Mouse (Mus musculus): ENCODE measurements around the gene Msi2. TPM values are rescaled to one million over a fixed set of nuclear protein-coding genes. Genes with fewer than 3 reads are reported as not detected.

The Msi2 gene
- total and polyA plus RNA-seq, 2 experiments from 2014 or later: 26.9 to 133 TPM

GRCm38 (mm10) chr11:88676597-88676996 is 41.7 kb downstream of the Msi2 start:
- H3K4me3 ChIP-seq (ENCODE audit: low read depth, low read length): no peak overlapping the region
- ATAC-seq (ENCODE audit: low FRiP score): no peak
- H3K27me3 ChIP-seq (ENCODE audit: insufficient read depth, low read length): no peaks in the 10 kb centered on the region
- H3K9ac ChIP-seq (replicated peaks; ENCODE audit: low read length, poor library complexity, severe bottlenecking): no peak overlapping the region
- DNase-seq (ENCODE audit: low spot score): no peak
- H3K27ac ChIP-seq (ENCODE audit: low read depth, low read length): no peak overlapping the region
- H3K9me3 ChIP-seq (ENCODE audit: low read length): no peaks in the 10 kb centered on the region
- H3K36me3 ChIP-seq (ENCODE audit: insufficient read depth, low read length): peaks cover 3% of the 10 kb centered on the region; the same call in 1 of the 2 replicates
- TF ChIP-seq CTCF (IDR thresholded peaks at IDR 0.05): no peak
- H3K4me1 ChIP-seq (ENCODE audit: insufficient read depth, low read length): peaks cover 7% of the 10 kb centered on the region; the same call in 1 of the 2 replicates
- H3K4me2 ChIP-seq (ENCODE audit: low read depth, low read length, poor library complexity, severe bottlenecking): no peak overlapping the region
- WGBS: 85% methylated on average over 2 of the region's 2 CpGs

- DNase-seq (ENCODE audit: low spot score): peak; percentile 35
Measured at GRCm38 (mm10) chr11:88675526-88676353, 42.6 kb downstream of the Msi2 start.

GRCm38 (mm10) chr11:88674075-88674474 is 44.2 kb downstream of the Msi2 start:
- 94% methylated on average over 9 of the region's 9 CpGs for WGBS
- DNase-seq (ENCODE audit: low spot score) (no peak), ATAC-seq (ENCODE audit: low FRiP score) (no peak)
- no peaks in the 10 kb centered on the region for H3K36me3 ChIP-seq (ENCODE audit: insufficient read depth, low read length)
- H3K27ac ChIP-seq (ENCODE audit: low read depth, low read length): no peak overlapping the region
- peaks cover 7% of the 10 kb centered on the region; the same call in 1 of the 2 replicates for H3K4me1 ChIP-seq (ENCODE audit: insufficient read depth, low read length)
- H3K9ac ChIP-seq (replicated peaks; ENCODE audit: low read length, poor library complexity, severe bottlenecking): no peak overlapping the region
- no peak for TF ChIP-seq CTCF (IDR thresholded peaks at IDR 0.05)
- H3K9me3 ChIP-seq (ENCODE audit: low read length): no peaks in the 10 kb centered on the region
- H3K27me3 ChIP-seq (ENCODE audit: insufficient read depth, low read length): no peaks in the 10 kb centered on the region
- H3K4me2 ChIP-seq (ENCODE audit: low read depth, low read length, poor library complexity, severe bottlenecking): no peak overlapping the region
- H3K4me3 ChIP-seq (ENCODE audit: low read depth, low read length): no peak overlapping the region

More at GRCm38 (mm10) chr11:88675526-88676353, 42.6 kb downstream of the Msi2 start:
- Histone ChIP-seq H3K4me2 (ENCODE audit: low read depth, low read length, poor library complexity, severe bottlenecking) (no peak overlapping the region), H3K36me3 (ENCODE audit: insufficient read depth, low read length) (peaks cover 3% of the 10 kb centered on the region; the same call in 1 of the 2 replicates), H3K27me3 (ENCODE audit: insufficient read depth, low read length) (no peaks in the 10 kb centered on the region), H3K4me3 (ENCODE audit: low read depth, low read length) (no peak overlapping the region), H3K27ac (ENCODE audit: low read depth, low read length) (peak overlapping the region; percentile 19), H3K9ac (replicated peaks; ENCODE audit: low read length, poor library complexity, severe bottlenecking) (no peak overlapping the region), H3K4me1 (ENCODE audit: insufficient read depth, low read length) (peaks cover 7% of the 10 kb centered on the region; the same call in 1 of the 2 replicates), H3K9me3 (ENCODE audit: low read length) (no peaks in the 10 kb centered on the region)
- no peak for ATAC-seq (ENCODE audit: low FRiP score)
- 82% methylated on average over 18 of the region's 18 CpGs for WGBS
- TF ChIP-seq CTCF (IDR thresholded peaks at IDR 0.05): no peak

- Histone ChIP-seq H3K9me3 (ENCODE audit: low read length) (no peaks in the 10 kb centered on the region), H3K4me1 (ENCODE audit: insufficient read depth, low read length) (no peaks in the 10 kb centered on the region; the same call in 1 of the 2 replicates), H3K27me3 (ENCODE audit: insufficient read depth, low read length) (no peaks in the 10 kb centered on the region), H3K27ac (ENCODE audit: low read depth, low read length) (0 out of 2 replicates have a peak overlapping the region, but pooled peaks have one; percentile 52), H3K36me3 (ENCODE audit: insufficient read depth, low read length) (0 out of 2 replicates have a peak, but pooled peaks cover 3% of the 10 kb centered on the region), H3K9ac (replicated peaks; ENCODE audit: low read length, poor library complexity, severe bottlenecking) (no peak overlapping the region), H3K4me2 (ENCODE audit: low read depth, low read length, poor library complexity, severe bottlenecking) (no peak overlapping the region), H3K4me3 (ENCODE audit: low read depth, low read length) (no peak overlapping the region)
- no peak for DNase-seq (ENCODE audit: low spot score)
- TF ChIP-seq CTCF (IDR thresholded peaks at IDR 0.05): no peak
- WGBS: 30% methylated on average over 5 of the region's 5 CpGs
- ATAC-seq (ENCODE audit: low FRiP score): no peak
Measured at GRCm38 (mm10) chr11:88670925-88671324, 47.4 kb downstream of the Msi2 start.

GRCm38 (mm10) chr11:88669106-88669505 is 49.2 kb downstream of the Msi2 start:
- no peak overlapping the region for H3K4me3 ChIP-seq (ENCODE audit: low read depth, low read length)
- no peak overlapping the region for H3K27ac ChIP-seq (ENCODE audit: low read depth, low read length)
- H3K36me3 ChIP-seq (ENCODE audit: insufficient read depth, low read length): 0 out of 2 replicates have a peak, but pooled peaks cover 3% of the 10 kb centered on the region
- no peak for ATAC-seq (ENCODE audit: low FRiP score)
- no peaks in the 10 kb centered on the region for H3K27me3 ChIP-seq (ENCODE audit: insufficient read depth, low read length)
- 93% methylated on average over 7 of the region's 7 CpGs for WGBS
- H3K4me1 ChIP-seq (ENCODE audit: insufficient read depth, low read length): peaks cover 3% of the 10 kb centered on the region
- TF ChIP-seq CTCF (IDR thresholded peaks at IDR 0.05): no peak
- H3K9ac ChIP-seq (replicated peaks; ENCODE audit: low read length, poor library complexity, severe bottlenecking): no peak overlapping the region
- no peak for DNase-seq (ENCODE audit: low spot score)
- H3K9me3 ChIP-seq (ENCODE audit: low read length): no peaks in the 10 kb centered on the region
- no peak overlapping the region for H3K4me2 ChIP-seq (ENCODE audit: low read depth, low read length, poor library complexity, severe bottlenecking)

- no peak overlapping the region for H3K4me3 ChIP-seq (ENCODE audit: low read depth, low read length)
Measured at GRCm38 (mm10) chr11:88668345-88668744, 50.0 kb downstream of the Msi2 start.

More at GRCm38 (mm10) chr11:88668345-88668744, 50.0 kb downstream of the Msi2 start:
- TF ChIP-seq CTCF (IDR thresholded peaks at IDR 0.05): no peak
- no peaks in the 10 kb centered on the region for H3K9me3 ChIP-seq (ENCODE audit: low read length)
- peaks cover 3% of the 10 kb centered on the region for H3K4me1 ChIP-seq (ENCODE audit: insufficient read depth, low read length)
- 0 out of 2 replicates have a peak, but pooled peaks cover 3% of the 10 kb centered on the region for H3K36me3 ChIP-seq (ENCODE audit: insufficient read depth, low read length)
- H3K27ac ChIP-seq (ENCODE audit: low read depth, low read length): no peak overlapping the region
- no peak overlapping the region for H3K9ac ChIP-seq (replicated peaks; ENCODE audit: low read length, poor library complexity, severe bottlenecking)
- no peak overlapping the region for H3K4me2 ChIP-seq (ENCODE audit: low read depth, low read length, poor library complexity, severe bottlenecking)
- no peak for ATAC-seq (ENCODE audit: low FRiP score)
- 94% methylated on average over 14 of the region's 14 CpGs for WGBS
- no peak for DNase-seq (ENCODE audit: low spot score)
- no peaks in the 10 kb centered on the region for H3K27me3 ChIP-seq (ENCODE audit: insufficient read depth, low read length)
